Mouse (Mus musculus) midbrain, embryonic 14.5 days (tissue): ENCODE measurements around the gene Scmh1. TPM values are rescaled to one million over a fixed set of nuclear protein-coding genes. Genes with fewer than 3 reads are reported as not detected.

Experiments used
- ATAC-seq: fragments of 200-750 bp; cut with Nextera tagmentation; 2 replicates; pipeline ENCODE4 v1.8.0; 2017; ENCODE audit warnings: moderate number of reproducible peaks, moderate library complexity; ENCODE audit not compliant: low FRiP score, low TSS enrichment
- DNase-seq: peaks from one replicate; pipeline ENCODE4 v3.0.0-alpha.2; 2015
- H3K27ac ChIP-seq: fragments of 300-500 bp; sonication (generic); replicated peaks from 2 replicates; pipeline ENCODE4 v1.5.1; 2014; ENCODE audit warnings: mild to moderate bottlenecking, low read depth, low read length, moderate library complexity
- H3K27me3 ChIP-seq: fragments of 300-500 bp; sonication (generic); 2 replicates; pipeline ENCODE4 v1.6.1; 2014; ENCODE audit warnings: low read length, control low read depth, mixed read lengths; ENCODE audit not compliant: control insufficient read depth, insufficient read depth
- H3K36me3 ChIP-seq: fragments of 300-500 bp; sonication (generic); 2 replicates; pipeline ENCODE4 v1.6.1; 2014; ENCODE audit warnings: low read length, control low read depth; ENCODE audit not compliant: control insufficient read depth, insufficient read depth
- H3K4me1 ChIP-seq: fragments of 300-500 bp; sonication (generic); 2 replicates; pipeline ENCODE4 v1.6.1; 2014; ENCODE audit warnings: mild to moderate bottlenecking, antibody characterized with exemption, low read length, control low read depth; ENCODE audit not compliant: control insufficient read depth, insufficient read depth
- H3K4me2 ChIP-seq: fragments of 300-500 bp; sonication (generic); 2 replicates; pipeline ENCODE4 v1.6.1; 2014; ENCODE audit warnings: mild to moderate bottlenecking, low read length, moderate library complexity
- H3K4me3 ChIP-seq: fragments of 300-500 bp; sonication (generic); replicated peaks from 2 replicates; pipeline ENCODE4 v1.5.1; 2014; ENCODE audit warnings: low read depth, low read length
- H3K9ac ChIP-seq: fragments of 300-500 bp; sonication (generic); replicated peaks from 2 replicates; pipeline ENCODE4 v1.6.1; 2014; ENCODE audit warnings: mild to moderate bottlenecking, low read length, moderate library complexity
- H3K9me3 ChIP-seq: fragments of 300-500 bp; sonication (generic); 2 replicates; pipeline ENCODE4 v1.6.1; 2016; ENCODE audit warnings: low read length, control low read depth, mixed read lengths; ENCODE audit not compliant: control insufficient read depth
- WGBS: fragments of 180-500 bp; shearing (Covaris S2); extraction: QIAGEN DNeasy Blood & Tissue Kit; methylation state at CpG from one replicate; pipeline ENCODE4 v1.1.7; 2014; 5-methylcytosine and 5-hydroxymethylcytosine counted together
- polyA plus RNA-seq: library from polyadenylated mRNA; unstranded; fragments of >200 nt; fragmentation: Nextera tagmentation; extraction: Ambion mirVana; gene quantifications from 2 replicates; pipeline ENCODE4 v1.2.1, GENCODE M21; 2014

The Scmh1 gene
- polyA plus RNA-seq, 1 experiment from 2014 or later: 83.4 TPM

DNA sequence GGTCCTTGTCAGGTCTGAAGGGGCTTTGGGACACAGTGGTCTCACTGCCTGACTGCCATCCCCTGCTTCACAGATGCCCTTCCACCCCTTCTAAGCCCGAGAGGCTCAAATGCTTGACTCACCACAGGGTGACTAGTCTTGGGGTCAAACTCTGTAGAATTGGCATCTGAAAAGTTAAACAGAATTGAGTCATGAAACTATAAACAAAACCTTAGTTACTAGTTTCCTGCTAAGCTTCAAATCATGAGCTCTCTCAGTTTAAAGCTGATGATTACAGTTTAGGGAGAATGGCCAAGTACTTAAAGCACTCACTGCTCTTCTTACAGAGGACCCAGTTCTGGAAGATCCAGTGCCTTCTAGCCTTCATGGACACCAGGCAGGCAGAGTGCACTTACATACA, 139.8 kb downstream of the Scmh1 start:
- peaks cover 95% of the 10 kb centered on the region for H3K36me3 ChIP-seq
- H3K27me3 ChIP-seq: no peaks in the 10 kb centered on the region
- no peak for DNase-seq
- 100% methylated on average over 1 of the region's 1 CpGs for WGBS
- no peaks in the 10 kb centered on the region for H3K9me3 ChIP-seq
- H3K4me3 ChIP-seq: no peak overlapping the region
- no peak for ATAC-seq
- no peak overlapping the region for H3K4me2 ChIP-seq
- H3K27ac ChIP-seq: no peak overlapping the region
- no peak overlapping the region for H3K9ac ChIP-seq
- H3K4me1 ChIP-seq: no peaks in the 10 kb centered on the region

DNA sequence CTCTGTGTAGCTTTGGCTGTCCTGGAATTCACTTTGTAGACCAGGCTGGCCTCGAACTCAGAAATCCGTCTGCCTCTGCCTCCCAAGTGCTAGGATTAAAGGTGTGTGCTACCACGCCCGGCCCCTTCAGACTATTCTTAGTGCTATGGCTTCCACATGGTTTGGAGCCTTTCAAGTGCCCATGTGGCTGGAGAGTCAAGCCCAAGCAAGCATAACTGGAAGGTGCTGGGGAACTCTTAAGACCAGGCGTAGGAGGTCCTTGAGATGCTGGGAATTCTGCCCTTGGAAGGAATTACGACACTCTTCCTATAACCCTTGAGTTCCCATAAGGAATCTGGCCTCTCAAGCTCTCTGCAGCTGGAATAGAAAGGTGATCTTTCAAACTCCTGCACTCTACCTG, 151.5 kb downstream of the Scmh1 start:
- WGBS: 95% methylated on average over 6 of the region's 6 CpGs
- H3K4me1 ChIP-seq: no peaks in the 10 kb centered on the region
- H3K4me3 ChIP-seq: no peak overlapping the region
- no peak overlapping the region for H3K27ac ChIP-seq
- no peaks in the 10 kb centered on the region for H3K27me3 ChIP-seq
- no peak for DNase-seq
- no peak for ATAC-seq
- no peak overlapping the region for H3K4me2 ChIP-seq
- H3K36me3 ChIP-seq: peaks cover 89% of the 10 kb centered on the region
- H3K9ac ChIP-seq: no peak overlapping the region
- H3K9me3 ChIP-seq: no peaks in the 10 kb centered on the region

DNA sequence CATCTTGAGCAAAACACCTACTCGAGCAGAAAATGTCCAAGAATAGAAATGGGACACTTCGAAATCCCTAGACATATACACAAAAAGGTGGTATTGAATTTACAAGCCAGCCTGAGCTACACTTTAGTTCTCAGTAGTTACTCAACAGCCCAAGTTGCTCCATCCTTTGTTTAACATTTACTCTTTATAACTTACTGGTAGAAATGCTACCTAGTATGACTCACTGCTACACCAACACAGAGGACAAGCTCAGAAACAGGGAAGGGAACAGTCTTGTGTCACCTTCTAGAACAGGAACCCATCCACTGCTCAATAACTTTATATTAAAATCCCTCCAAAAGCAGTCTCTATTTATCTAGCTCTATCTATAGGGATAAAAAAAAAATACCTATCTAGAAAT, 160.6 kb downstream of the Scmh1 start:
- DNase-seq (no peak), ATAC-seq (no peak)
- H3K9ac ChIP-seq: no peak overlapping the region
- H3K9me3 ChIP-seq: no peaks in the 10 kb centered on the region
- no peak overlapping the region for H3K4me3 ChIP-seq
- H3K4me2 ChIP-seq: no peak overlapping the region
- H3K4me1 ChIP-seq: peaks cover 19% of the 10 kb centered on the region
- H3K27ac ChIP-seq: no peak overlapping the region
- 90% methylated on average over 2 of the region's 2 CpGs for WGBS
- H3K36me3 ChIP-seq: peaks cover 42% of the 10 kb centered on the region
- no peaks in the 10 kb centered on the region for H3K27me3 ChIP-seq

DNA sequence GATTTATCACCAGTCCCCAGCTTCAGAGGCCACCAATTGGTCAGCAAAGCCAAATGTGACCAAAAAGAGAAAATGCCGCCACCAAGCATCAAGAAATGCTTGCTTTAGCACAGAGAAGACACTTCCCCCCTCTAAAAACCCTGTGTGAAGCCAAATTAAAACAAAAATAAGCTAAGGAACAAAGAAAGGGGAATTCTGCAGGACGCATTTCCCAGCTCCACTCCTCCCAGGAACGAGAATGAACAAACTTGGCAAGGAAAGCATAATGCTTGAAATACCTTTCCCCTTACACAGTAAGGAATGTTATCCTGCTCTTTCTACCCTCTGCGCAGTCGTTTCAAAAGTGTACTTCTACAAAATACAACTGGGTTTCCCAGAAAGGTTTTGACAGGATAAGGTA, 162.9 kb downstream of the Scmh1 start:
- 66% methylated on average over 5 of the region's 5 CpGs for WGBS
- peak overlapping the region; percentile 76; the same call in 1 of the 2 replicates for H3K4me3 ChIP-seq
- H3K9ac ChIP-seq: peak overlapping the region; percentile 6; the same call in 1 of the 2 replicates

DNA sequence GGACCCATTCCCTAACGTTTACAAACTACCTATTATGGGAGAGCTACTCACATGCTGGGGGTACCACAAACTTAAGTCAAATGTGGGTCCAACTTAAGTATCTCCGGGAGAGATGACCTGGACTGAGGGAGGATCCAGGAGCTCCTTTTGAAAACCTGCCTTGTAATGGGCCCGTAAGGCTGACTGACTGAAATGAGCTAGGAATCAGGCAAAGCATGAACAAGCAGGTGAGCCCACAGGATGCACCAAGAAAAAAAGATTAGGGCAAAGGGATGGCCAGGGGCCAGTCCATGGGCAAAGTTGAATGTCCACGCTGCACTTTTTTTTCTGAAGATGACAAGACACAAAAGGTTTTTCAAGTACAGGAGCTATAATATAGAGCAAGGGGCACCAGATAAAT, 163.9 kb downstream of the Scmh1 start:
- H3K4me1 ChIP-seq: peaks cover 23% of the 10 kb centered on the region
- H3K4me2 ChIP-seq: peak overlapping the region; percentile 68
- H3K27ac ChIP-seq: peak overlapping the region; percentile 93; the same call in 1 of the 2 replicates
- H3K27me3 ChIP-seq: no peaks in the 10 kb centered on the region
- peaks cover 16% of the 10 kb centered on the region for H3K36me3 ChIP-seq
- ATAC-seq: no peak
- peak overlapping the region; percentile 88 for H3K9ac ChIP-seq
- 5% methylated on average over 4 of the region's 4 CpGs for WGBS
- DNase-seq: peak; percentile 22
- H3K9me3 ChIP-seq: no peaks in the 10 kb centered on the region
- H3K4me3 ChIP-seq: peak overlapping the region; percentile 76

More for the DNA sequence above, 162.9 kb downstream of the Scmh1 start:
- ATAC-seq (no peak), DNase-seq (no peak)
- Histone ChIP-seq H3K27ac (no peak overlapping the region), H3K9me3 (no peaks in the 10 kb centered on the region), H3K4me2 (peak overlapping the region; percentile 68), H3K27me3 (no peaks in the 10 kb centered on the region), H3K4me1 (peaks cover 23% of the 10 kb centered on the region), H3K36me3 (peaks cover 26% of the 10 kb centered on the region)

DNA sequence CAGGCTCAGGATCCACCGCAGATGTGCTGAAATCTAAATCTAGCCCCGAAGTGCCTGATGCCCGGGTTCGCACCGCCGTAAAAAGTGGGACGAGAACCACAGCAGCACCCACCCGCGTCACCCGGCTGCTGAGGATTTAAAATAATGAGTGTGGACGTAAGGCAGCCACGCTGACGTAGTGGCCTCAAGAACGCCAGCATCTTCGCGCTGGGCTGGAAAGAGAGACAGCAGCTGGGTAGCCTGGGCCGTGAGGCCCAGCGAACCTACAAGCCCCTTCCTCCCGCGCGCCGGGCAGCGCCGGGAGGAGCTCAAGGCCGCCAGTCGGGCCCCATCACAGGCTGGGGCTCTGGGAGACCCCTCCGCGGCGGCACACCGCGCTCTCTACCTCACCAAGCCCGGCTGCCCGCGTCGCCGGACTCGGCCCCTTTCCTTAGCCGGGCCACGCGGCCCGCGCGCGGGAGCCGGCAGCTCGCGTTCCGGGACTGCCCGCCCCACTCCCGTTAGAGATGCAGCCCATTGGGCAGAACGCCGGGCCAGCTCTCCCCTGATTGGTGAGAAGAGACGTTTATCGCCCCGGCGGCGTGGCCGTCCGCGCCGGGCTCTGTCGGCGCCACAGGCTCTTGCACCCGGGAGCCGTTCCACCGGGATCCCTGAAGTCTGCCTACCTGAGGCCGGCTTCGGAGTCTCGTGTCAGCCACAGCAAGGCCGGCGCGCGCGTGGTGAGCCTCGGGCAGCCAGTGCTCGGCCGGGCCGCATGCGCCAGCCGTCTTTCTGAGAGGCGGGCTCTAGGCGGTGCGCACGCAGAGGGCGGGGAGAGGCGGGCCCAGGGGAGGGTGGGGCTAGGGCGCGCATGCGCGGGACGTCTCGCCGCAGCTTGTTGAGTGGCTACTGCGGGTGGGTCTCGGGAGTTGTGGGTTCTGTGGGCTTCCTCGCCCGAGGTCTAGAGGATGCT, 164.7 kb downstream of the Scmh1 start, which contains the start of gene Ctps:
Gene Ctps, minus strand, starts transcription at position 791 of the 952 bp plus-strand sequence.
- under 1% methylated on average over 97 of the region's 97 CpGs for WGBS
- DNase-seq (peak; percentile 98), ATAC-seq (peak; percentile 97)
- Histone ChIP-seq H3K27me3 (no peaks in the 10 kb centered on the region), H3K4me2 (peak within 1 kb of the TSS; percentile 68), H3K27ac (peak within 1 kb of the TSS; percentile 93), H3K4me1 (peaks cover 23% of the 10 kb centered on the region), H3K36me3 (peaks cover 9% of the 10 kb centered on the region), H3K9ac (peak within 1 kb of the TSS; percentile 88), H3K4me3 (peak within 1 kb of the TSS; percentile 76), H3K9me3 (no peaks in the 10 kb centered on the region)

DNA sequence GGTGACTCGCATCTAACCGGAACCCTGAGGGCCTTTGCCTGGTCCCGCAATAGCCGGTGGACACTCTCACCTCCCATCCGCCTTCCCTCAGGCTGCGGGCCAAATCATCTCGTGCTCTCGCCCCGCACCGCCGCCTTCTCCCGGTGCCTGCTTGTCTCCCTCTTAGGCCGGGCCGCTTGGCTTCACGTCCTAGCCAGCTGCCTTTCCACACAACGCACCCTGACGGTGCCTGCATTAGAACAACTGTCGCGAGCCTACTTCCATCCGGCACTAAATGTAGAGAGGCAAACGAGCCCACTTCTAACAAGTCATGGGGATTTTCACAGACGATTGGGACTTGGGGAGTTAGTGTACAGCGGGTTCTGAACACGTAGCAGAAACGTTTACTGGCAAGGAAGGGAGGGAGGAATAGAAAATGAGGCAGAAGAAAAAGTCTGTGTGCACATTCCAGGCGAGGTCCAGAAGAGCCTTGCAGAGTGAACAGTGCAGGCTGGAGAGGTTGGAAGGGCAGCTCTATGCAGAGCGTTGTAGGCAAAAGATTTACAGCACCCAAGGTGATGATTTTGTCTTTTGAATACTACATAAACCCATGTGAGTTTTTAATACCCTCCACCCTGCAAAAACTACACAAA, 165.5 kb downstream of the Scmh1 start:
- Histone ChIP-seq H3K27ac (peak overlapping the region; percentile 93), H3K4me3 (peak overlapping the region; percentile 76), H3K9me3 (no peaks in the 10 kb centered on the region), H3K4me2 (peak overlapping the region; percentile 68), H3K36me3 (0 out of 2 replicates have a peak, but pooled peaks cover 2% of the 10 kb centered on the region), H3K4me1 (peaks cover 23% of the 10 kb centered on the region), H3K9ac (peak overlapping the region; percentile 88), H3K27me3 (no peaks in the 10 kb centered on the region)
- ATAC-seq (peak; percentile 74), DNase-seq (no peak)
- 2% methylated on average over 27 of the region's 27 CpGs for WGBS

DNA sequence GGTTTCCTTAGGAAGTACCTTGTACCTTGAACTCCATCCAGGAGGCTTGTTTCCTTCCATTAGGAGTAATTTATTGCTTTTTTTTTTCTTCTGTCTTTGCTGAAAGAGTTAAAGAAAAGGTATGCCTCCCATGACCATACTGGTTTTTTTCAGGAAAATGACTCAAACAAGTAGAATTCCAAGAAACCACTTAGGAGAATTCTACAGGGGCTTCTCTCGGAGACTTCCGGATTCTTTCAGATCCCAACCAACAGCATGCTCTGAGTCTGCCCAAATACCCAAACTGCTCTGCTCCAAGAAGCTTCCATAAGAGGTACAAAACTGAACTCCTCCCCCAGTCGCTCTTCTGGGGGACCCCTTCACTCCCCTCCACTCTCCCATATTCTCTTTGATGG, 166.0 kb downstream of the Scmh1 start:
- H3K9ac ChIP-seq: peak overlapping the region; percentile 88; the same call in 1 of the 2 replicates
- peak overlapping the region; percentile 76 for H3K4me3 ChIP-seq
- no peaks in the 10 kb centered on the region for H3K9me3 ChIP-seq
- H3K27me3 ChIP-seq: no peaks in the 10 kb centered on the region
- no peak for ATAC-seq
- peak overlapping the region; percentile 68 for H3K4me2 ChIP-seq
- no peaks in the 10 kb centered on the region for H3K36me3 ChIP-seq
- WGBS: 86% methylated on average over 3 of the region's 3 CpGs
- peak overlapping the region; percentile 93 for H3K27ac ChIP-seq
- DNase-seq: no peak
- H3K4me1 ChIP-seq: peaks cover 23% of the 10 kb centered on the region
